Mouse (Mus musculus): Measurements from ENCODE around the gene Rplp1. TPM values are rescaled to one million over a fixed set of nuclear protein-coding genes. Genes with fewer than 3 reads are reported as not detected.

Rplp1 gene
- total RNA-seq, 2 experiments from 2014 or later = 1,165 to 1,257 TPM

DNA sequence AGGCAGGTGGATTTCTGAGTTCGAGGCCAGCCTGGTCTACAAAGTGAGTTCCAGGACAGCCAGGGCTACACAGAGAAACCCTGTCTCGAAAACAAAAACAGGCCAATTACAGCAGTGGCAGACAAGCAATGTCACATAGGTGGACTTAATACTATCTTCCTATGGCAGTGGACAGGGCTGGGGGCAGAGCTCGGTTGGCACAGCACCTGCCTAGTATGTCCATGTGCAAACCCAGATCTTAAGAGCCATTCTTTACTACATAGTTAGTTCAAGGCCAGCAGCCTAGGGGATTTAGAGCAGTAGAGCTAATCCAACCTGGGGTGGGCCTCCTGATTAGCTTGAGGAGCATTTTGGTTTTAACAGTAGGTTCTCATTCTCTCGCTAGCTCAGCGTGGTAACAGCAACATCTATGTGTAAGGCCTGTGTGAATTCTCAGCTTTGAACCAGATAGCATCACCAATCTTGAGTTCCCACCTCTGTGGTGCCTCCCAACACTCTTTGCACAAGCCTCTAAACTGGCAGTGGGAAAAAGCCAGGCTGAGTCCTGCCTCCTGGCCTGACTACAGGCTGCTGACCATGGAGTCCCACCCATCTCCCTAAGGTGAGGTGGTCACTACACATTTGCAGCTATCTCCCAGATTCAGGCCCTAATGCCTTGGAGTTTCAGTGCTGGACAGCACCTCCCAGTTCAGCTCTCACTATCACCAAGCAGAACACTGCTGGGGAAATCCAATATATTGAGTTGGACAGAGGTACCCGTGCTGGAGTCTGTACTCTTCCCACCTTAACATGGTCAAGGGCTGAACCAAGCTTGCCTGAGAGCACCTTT lies 2.8 kb downstream of the Rplp1 start:
- DNase-seq = no peak

DNA sequence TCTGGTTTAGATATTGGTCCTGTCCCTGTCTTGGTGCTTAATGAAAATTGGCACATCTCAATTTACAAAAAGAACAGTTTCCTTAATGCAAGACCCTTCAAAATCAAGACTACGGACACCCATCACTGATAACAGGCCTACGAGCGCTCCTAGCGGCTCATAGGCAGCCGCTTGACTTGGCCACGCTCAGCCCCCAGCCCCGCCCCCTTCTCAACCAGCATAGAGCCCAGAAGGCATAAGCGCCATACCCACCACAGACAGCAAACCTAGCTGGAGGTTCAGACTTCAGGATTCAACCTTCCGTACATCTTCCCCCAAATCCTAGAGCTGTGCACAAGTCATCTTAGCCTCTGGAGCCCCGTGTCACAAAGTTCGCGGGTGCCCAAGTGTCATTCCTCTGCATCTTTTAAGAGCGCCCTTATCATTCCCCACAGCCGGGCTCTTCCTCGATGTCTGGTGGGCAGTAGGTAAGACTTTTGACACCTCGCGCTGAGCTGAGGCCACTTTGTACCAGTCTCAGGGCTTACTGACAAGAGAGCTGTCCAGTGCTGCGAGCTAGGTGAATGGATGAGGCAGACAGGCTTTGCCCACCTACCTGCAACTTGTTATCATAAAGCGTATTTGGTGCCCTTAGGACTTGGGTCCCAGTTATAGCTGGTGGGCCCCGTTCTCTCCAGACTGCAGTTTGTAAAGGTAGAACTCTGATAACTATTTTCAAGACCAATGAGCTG lies 3.7 kb downstream of the Rplp1 start:
- no peak for DNase-seq

DNA sequence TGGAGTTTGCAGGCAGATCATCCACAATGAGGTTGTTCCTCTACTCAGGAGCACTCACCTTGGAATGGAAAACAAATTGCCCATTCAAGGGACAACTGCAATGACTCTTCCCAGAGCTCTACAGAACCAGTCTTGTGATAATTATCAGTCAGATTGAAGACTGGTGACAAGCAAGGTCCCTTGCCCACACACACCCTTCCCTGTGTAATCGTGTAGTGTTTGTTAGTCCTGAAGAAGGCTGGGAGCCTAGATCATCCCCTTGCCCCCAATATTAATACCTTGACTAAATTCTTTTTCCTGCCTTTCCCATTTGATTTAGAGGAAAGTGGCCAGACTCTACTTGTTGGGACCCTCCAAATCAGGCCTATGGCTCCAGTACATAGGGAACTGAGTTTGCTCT lies 4.7 kb downstream of the Rplp1 start:
- no peak for DNase-seq

- DNase-seq = no peak
Observed at GRCm38 (mm10) chr9:61908832-61909407, 5.4 kb downstream of the Rplp1 start.

DNA sequence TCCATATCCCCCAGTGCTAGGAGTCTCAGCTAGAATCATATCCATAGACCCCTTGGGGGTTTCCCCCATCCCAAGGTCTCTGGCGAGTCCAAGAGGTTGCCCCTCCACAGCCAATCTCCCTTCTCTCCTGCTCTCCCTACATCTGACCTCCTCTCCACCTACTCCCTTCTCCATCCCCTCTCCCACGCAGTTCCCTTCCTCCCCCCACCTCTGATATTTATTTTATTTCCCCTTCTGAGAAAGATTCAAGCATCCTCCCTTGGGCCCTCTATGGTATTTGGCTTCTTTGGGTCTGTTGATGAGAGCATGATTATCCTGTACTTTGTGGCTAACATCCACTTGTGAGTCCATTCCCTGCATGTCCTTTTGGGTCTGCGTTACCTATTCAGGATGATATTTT lies 6.0 kb downstream of the Rplp1 start:
- DNase-seq = no peak

GRCm38 (mm10) chr9:61907621-61908295 lies 6.6 kb downstream of the Rplp1 start:
- DNase-seq = no peak

DNA sequence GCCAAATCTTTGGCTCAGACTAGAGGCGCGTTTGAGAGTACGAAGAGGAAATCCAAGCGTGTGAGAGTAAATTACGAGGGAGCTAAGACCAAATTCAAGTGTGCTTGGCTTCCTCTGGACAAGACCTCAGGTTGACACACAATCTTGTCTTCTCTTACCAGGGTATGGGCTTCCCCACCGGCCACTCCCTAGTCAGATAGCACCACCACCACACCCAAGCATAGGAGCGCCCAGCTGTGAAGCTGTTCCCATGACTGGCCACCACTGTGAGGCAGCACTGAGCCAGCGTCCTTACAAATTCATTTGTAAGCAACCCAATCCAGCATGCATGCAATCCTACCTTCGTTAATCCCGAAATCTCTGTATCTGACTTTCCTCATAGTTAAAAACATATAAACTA lies 7.4 kb downstream of the Rplp1 start:
- no peak for DNase-seq

DNA sequence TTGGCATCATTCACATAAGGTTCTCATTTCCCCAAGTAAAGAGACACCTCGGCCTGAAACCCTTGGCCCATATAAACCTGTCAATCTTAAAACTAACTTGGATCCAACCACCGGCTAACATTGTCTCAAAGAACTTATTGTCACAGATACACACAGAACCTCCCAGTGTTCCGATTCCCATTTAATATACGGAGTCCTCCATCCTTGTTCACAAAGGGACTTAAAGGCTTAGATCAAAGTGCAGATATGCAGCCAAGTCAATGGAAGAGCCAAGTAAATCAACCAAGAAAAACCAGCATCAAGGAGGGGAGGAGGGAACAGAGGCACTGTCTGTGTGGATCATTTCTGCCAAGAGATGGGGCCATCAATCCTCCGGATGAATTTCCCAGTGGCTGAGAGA lies 8.8 kb downstream of the Rplp1 start:
- DNase-seq = no peak

DNA sequence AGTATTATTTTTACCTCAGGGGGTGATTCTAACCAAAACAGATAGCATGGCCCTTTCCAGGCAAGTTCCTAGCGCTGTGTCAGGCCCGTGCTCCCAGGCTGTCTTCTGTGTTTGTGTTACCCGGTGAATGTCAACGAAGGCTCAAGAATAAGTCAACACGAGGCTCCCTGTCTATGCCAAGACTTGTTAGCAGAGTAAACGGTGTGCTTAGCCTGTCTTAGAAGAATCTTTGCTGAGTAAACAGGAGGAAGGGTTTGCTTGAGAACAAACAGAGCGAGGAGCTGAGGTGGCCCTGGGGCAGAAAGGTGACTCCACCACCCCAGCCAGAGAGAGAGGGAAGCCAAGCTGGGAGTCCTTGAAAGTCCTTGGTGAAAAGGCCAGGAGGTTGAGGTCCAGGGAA lies 10.1 kb downstream of the Rplp1 start:
- DNase-seq = no peak

GRCm38 (mm10) chr9:61902445-61902844 lies 11.9 kb downstream of the Rplp1 start:
- DNase-seq = no peak

DNA sequence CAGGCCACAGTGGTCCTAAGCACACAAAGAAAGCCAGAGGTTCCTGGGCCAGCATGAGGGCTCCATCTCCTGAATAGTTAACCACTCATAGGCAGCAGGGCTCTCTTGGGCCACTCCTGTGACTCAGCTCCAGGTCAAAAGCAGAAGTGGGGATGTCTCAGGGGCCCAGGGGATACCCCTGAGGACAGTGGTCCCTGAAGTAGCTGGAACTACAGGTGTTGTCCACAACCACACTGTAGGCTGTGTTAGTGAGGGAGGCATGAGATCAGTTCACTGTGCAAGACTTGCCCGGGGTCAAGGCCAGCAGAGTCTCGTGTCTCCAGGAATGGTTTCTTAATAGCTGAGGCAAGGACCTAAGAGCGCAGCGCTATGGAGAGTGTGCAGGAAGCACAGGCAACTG lies 12.8 kb downstream of the Rplp1 start:
- DNase-seq = no peak

DNA sequence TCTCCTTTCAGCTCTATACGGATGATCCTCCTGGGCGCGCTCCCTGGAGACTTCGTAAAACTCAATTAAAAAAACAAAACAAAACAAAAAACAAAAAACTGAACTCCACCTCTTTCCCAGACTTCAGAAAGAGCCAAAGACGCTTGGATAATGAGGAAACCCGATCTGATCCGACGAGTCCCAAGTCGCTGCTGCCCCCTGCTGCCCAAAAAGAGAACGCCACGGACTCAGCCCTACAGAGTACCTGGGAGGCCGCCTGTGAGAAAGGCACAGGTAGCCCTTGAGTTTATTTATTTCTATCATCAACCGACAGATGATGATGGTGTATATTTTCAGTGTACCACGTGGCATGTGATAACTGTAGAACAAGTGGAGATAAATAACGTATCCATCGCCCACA lies 14.5 kb downstream of the Rplp1 start:
- DNase-seq = peak; percentile 45

GRCm38 (mm10) chr9:61898401-61898800 lies 15.9 kb downstream of the Rplp1 start:
- peak; percentile 34 for DNase-seq

DNA sequence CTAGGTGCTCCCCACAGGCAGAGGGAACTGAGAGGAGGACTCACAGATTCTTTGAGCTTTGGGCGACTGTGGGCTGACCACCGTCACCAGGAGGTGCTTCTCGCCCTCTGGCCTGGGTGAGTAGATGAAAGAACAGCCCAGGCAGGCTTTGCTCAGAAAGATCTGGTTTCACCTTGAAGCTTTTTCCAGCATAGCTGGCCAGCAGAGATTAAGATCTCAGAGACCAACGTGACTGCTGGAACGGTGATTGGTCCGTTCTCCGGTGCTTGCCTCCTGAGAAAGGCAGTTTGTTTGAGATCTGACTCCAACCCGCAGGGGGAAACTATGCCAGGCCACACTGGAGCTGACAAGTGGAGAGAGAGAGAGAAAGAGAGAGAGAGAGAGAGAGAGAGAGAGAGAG lies 19.3 kb downstream of the Rplp1 start:
- DNase-seq = peak; percentile 17

DNA sequence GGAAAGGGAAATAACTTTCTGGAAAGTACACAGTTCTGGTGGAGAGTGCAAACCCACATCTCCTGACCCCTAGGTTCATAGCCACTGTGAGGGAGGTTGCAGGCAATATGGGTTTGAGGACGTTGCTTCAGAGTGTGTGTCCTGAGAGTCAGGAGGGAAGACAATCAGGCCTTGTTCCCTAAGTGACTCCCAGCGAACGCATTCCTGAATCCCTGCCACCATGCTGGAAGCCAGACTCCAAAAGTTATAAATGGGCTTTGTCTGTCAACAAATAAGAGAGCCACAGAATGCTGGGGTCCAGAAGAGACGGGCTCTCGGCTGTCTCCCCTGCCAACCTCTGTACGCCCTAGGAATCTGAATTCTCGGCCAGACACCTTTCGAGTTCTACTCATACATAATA lies 24.5 kb downstream of the Rplp1 start:
- DNase-seq = no peak

- no peak for DNase-seq
Observed at GRCm38 (mm10) chr9:61887661-61888379, 26.5 kb downstream of the Rplp1 start.

GRCm38 (mm10) chr9:61885964-61886363 lies 28.4 kb downstream of the Rplp1 start:
- DNase-seq = no peak

DNA sequence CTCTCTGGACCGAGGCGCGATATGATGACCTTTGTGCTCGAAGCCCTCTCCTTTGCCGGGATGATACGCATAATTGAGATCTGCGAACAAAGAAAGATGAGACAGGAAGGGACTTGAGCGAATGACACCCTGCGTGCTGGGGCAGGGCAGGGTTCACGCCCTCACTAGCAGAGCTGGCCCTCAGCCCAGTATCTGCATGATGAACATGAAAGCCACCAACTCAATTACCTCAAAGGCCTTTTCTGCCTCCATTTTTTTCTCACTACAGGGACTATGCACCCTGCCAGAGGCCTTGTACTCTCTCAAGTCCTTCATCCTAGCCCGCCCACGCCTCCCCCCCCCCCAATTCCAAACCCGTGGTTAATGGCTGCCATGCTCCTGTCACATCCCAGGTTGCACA lies 29.4 kb downstream of the Rplp1 start:
- DNase-seq = no peak

DNA sequence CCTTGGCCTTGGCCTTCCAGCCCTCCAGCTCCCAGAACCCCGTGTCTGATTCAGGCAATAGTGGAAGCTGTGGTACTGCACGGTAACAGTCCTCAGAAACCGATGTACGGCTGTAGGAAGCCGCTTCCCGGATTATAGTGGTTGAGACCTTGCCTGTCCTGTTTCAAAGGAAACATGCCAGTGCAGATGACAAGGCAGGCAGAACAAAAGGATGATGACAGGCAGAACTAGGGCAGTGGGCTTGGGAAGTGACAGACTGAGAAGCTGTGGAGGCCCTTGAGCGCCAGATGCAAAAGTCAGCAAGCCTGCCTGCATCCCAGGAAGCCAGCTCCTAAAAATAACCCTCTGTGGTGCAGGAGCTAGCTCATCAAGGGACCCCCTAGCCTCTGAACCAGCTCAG lies 30.0 kb downstream of the Rplp1 start:
- no peak for DNase-seq

DNA sequence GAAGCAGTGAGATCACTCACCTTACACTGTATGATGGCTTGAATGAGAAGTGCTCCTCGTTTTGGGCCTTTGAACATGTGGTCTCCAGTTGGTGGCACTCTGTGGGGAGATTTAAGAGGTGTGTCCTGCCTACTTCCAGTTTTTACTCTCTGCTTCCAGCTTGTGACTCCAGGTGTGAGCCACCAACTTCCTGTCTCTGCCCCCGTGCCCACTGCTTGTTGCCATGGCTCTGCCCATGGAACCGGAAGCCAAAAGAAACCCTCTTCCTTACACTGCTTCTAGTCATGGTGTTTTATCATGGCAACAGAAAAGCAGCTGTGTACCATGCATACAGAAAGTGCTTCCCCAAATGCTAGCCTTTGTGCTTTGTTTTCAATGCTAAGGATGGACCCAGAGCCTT lies 32.2 kb downstream of the Rplp1 start:
- DNase-seq = no peak

DNA sequence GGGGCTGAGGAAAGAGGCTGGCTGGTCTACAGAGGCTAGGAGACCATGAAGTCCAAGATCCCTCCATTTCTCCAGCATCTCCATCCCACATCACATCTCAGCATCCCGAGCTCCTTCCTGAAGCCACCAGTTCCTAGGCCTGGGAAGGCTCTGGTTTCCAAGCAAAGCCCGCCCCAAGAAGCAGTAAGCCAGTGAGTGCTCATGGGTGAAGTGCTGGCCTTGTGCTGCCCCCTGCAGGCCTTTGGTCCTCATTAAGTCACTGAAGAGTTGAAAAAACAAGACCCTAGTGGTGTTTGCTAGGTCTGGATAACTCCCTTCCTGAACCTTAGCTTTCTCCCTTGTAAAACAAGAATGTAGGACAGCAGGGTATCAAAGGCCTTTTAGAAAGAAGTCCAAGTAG lies 35.5 kb downstream of the Rplp1 start:
- DNase-seq = peak; percentile 42

All from gastrocnemius, postnatal 25 days (tissue).